Mouse (Mus musculus) E14TG2a.4 (cell line): Measurements from ENCODE around the gene Pi4k2a.

ENCODE experiments used
- CTCF ChIP-seq: conservative IDR thresholded peaks from 2 replicates; pipeline ENCODE4 v1.5.1; 2014; ENCODE audit warnings: low read length
- NANOG ChIP-seq: IDR thresholded peaks from 2 replicates; pipeline ENCODE4 v1.6.1; 2014; ENCODE audit warnings: borderline replicate concordance, low read length, mixed read lengths
- POU5F1 ChIP-seq: IDR thresholded peaks from 2 replicates; pipeline ENCODE4 v1.6.1; 2014; ENCODE audit warnings: low read length, borderline replicate concordance

GRCm38 (mm10) chr19:42130294-42130606 lies 40.0 kb downstream of the Pi4k2a start:
- TF ChIP-seq CTCF (no peak), POU5F1 (no peak), NANOG (no peak)
